Mouse (Mus musculus) forebrain, embryonic 12.5 days (tissue): Measurements from ENCODE around the gene Nr5a2. TPM values are rescaled to one million over a fixed set of nuclear protein-coding genes. Genes with fewer than 3 reads are reported as not detected.

ENCODE experiments used
- ATAC-seq: fragments of 200-750 bp; cut with Nextera tagmentation; 2 replicates; pipeline ENCODE4 v1.8.0; 2017; ENCODE audit warnings: moderate TSS enrichment; ENCODE audit not compliant: low FRiP score
- H3K27ac ChIP-seq: fragments of 300-500 bp; sonication (generic); 2 replicates; pipeline ENCODE4 v1.5.1; 2016; ENCODE audit warnings: mild to moderate bottlenecking
- H3K27me3 ChIP-seq: fragments of 300-500 bp; sonication (generic); 2 replicates; pipeline ENCODE4 v1.6.1; 2016; ENCODE audit warnings: mild to moderate bottlenecking
- H3K36me3 ChIP-seq: fragments of 300-500 bp; sonication (generic); replicated peaks from 2 replicates; pipeline ENCODE4 v1.6.1; 2016; ENCODE audit warnings: mild to moderate bottlenecking
- H3K4me1 ChIP-seq: fragments of 300-500 bp; sonication (generic); 2 replicates; pipeline ENCODE4 v1.6.1; 2016
- H3K4me2 ChIP-seq: fragments of 300-500 bp; sonication (generic); 2 replicates; pipeline ENCODE4 v1.6.1; 2016; ENCODE audit warnings: mild to moderate bottlenecking, moderate library complexity
- H3K4me3 ChIP-seq: fragments of 300-500 bp; sonication (generic); replicated peaks from 2 replicates; pipeline ENCODE4 v1.5.1; 2016; ENCODE audit warnings: mild to moderate bottlenecking
- H3K9ac ChIP-seq: fragments of 300-500 bp; sonication (generic); 2 replicates; pipeline ENCODE4 v1.6.1; 2016; ENCODE audit warnings: mild to moderate bottlenecking
- H3K9me3 ChIP-seq: fragments of 300-500 bp; sonication (generic); 2 replicates; pipeline ENCODE4 v1.6.1; 2016
- WGBS: fragments of 180-500 bp; shearing (Covaris S2); methylation state at CpG from one replicate; pipeline ENCODE4 v1.1.7; 2016; 5-methylcytosine and 5-hydroxymethylcytosine counted together
- polyA plus RNA-seq: library from polyadenylated mRNA; unstranded; fragments of >200 nt; fragmentation: Nextera tagmentation; extraction: Ambion mirVana; gene quantifications from 2 replicates; pipeline ENCODE4 v1.2.1, GENCODE M21; 2016

Nr5a2 gene
- polyA plus RNA-seq, 1 experiment from 2014 or later: 0.64 TPM

GRCm38 (mm10) chr1:136927428-136927827, 32.8 kb downstream of the Nr5a2 start:
- Histone ChIP-seq H3K4me1 (peaks cover 4% of the 10 kb centered on the region; the same call in 1 of the 2 replicates), H3K4me3 (no peak overlapping the region), H3K9ac (no peak overlapping the region), H3K4me2 (no peak overlapping the region), H3K36me3 (no peaks in the 10 kb centered on the region), H3K9me3 (no peaks in the 10 kb centered on the region), H3K27ac (no peak overlapping the region), H3K27me3 (peaks cover 13% of the 10 kb centered on the region; the same call in 1 of the 2 replicates)
- 63% methylated on average over 9 of the region's 9 CpGs for WGBS
- ATAC-seq: no peak

- H3K9me3 ChIP-seq: no peaks in the 10 kb centered on the region
- no peak overlapping the region for H3K4me3 ChIP-seq
- H3K4me2 ChIP-seq: no peak overlapping the region
- no peak overlapping the region for H3K27ac ChIP-seq
- WGBS: 11% methylated on average over 3 of the region's 3 CpGs
- H3K4me1 ChIP-seq: peaks cover 4% of the 10 kb centered on the region; the same call in 1 of the 2 replicates
- H3K36me3 ChIP-seq: no peaks in the 10 kb centered on the region
- ATAC-seq: no peak
- H3K27me3 ChIP-seq: peaks cover 13% of the 10 kb centered on the region; the same call in 1 of the 2 replicates
- H3K9ac ChIP-seq: no peak overlapping the region
These were observed 34.2 kb downstream of the Nr5a2 start for GRCm38 (mm10) chr1:136926026-136926425.

GRCm38 (mm10) chr1:136920089-136920488, 40.2 kb downstream of the Nr5a2 start:
- Histone ChIP-seq H3K4me2 (no peak overlapping the region), H3K9me3 (no peaks in the 10 kb centered on the region), H3K27me3 (peaks cover 8% of the 10 kb centered on the region), H3K36me3 (no peaks in the 10 kb centered on the region), H3K4me1 (no peaks in the 10 kb centered on the region), H3K27ac (no peak overlapping the region), H3K4me3 (no peak overlapping the region), H3K9ac (no peak overlapping the region)
- ATAC-seq: no peak
- 85% methylated on average over 4 of the region's 4 CpGs for WGBS

GRCm38 (mm10) chr1:136918791-136919190, 41.5 kb downstream of the Nr5a2 start:
- H3K4me2 ChIP-seq: no peak overlapping the region
- no peaks in the 10 kb centered on the region for H3K4me1 ChIP-seq
- ATAC-seq: no peak
- no peak overlapping the region for H3K27ac ChIP-seq
- H3K36me3 ChIP-seq: no peaks in the 10 kb centered on the region
- peaks cover 11% of the 10 kb centered on the region for H3K27me3 ChIP-seq
- H3K9ac ChIP-seq: no peak overlapping the region
- no peak overlapping the region for H3K4me3 ChIP-seq
- WGBS: 86% methylated on average over 9 of the region's 9 CpGs
- H3K9me3 ChIP-seq: no peaks in the 10 kb centered on the region

GRCm38 (mm10) chr1:136915438-136915837, 44.8 kb downstream of the Nr5a2 start:
- H3K4me1 ChIP-seq: no peaks in the 10 kb centered on the region
- no peaks in the 10 kb centered on the region for H3K36me3 ChIP-seq
- 74% methylated on average over 11 of the region's 11 CpGs for WGBS
- H3K4me2 ChIP-seq: no peak overlapping the region
- H3K4me3 ChIP-seq: no peak overlapping the region
- H3K9me3 ChIP-seq: no peaks in the 10 kb centered on the region
- no peak overlapping the region for H3K9ac ChIP-seq
- H3K27me3 ChIP-seq: peaks cover 33% of the 10 kb centered on the region
- no peak overlapping the region for H3K27ac ChIP-seq
- no peak for ATAC-seq

- no peak for ATAC-seq
- Histone ChIP-seq H3K4me1 (no peaks in the 10 kb centered on the region), H3K9me3 (no peaks in the 10 kb centered on the region), H3K9ac (no peak overlapping the region), H3K4me3 (no peak overlapping the region), H3K36me3 (no peaks in the 10 kb centered on the region), H3K4me2 (no peak overlapping the region), H3K27me3 (peaks cover 49% of the 10 kb centered on the region), H3K27ac (no peak overlapping the region)
- WGBS: 88% methylated on average over 10 of the region's 10 CpGs
These were observed 48.3 kb downstream of the Nr5a2 start for GRCm38 (mm10) chr1:136911996-136912395.

- no peaks in the 10 kb centered on the region for H3K36me3 ChIP-seq
- H3K27ac ChIP-seq: no peak overlapping the region
- no peak overlapping the region for H3K4me3 ChIP-seq
- H3K9ac ChIP-seq: no peak overlapping the region
- no peaks in the 10 kb centered on the region for H3K9me3 ChIP-seq
- 92% methylated on average over 2 of the region's 2 CpGs for whole genome bisulfite sequencing
- no peaks in the 10 kb centered on the region for H3K4me1 ChIP-seq
- H3K4me2 ChIP-seq: no peak overlapping the region
- H3K27me3 ChIP-seq: peaks cover 52% of the 10 kb centered on the region
- no peak for ATAC-seq
These were observed 48.7 kb downstream of the Nr5a2 start for GRCm38 (mm10) chr1:136911594-136911860.

GRCm38 (mm10) chr1:136910741-136911593, 49.3 kb downstream of the Nr5a2 start:
- Histone ChIP-seq H3K4me3 (no peak overlapping the region), H3K27me3 (peaks cover 52% of the 10 kb centered on the region)
- WGBS: 87% methylated on average over 12 of the region's 12 CpGs

GRCm38 (mm10) chr1:136910144-136910543, 50.1 kb downstream of the Nr5a2 start:
- Histone ChIP-seq H3K27ac (no peak overlapping the region), H3K4me1 (no peaks in the 10 kb centered on the region), H3K4me2 (no peak overlapping the region), H3K36me3 (no peaks in the 10 kb centered on the region), H3K9ac (no peak overlapping the region), H3K4me3 (no peak overlapping the region), H3K27me3 (peaks cover 54% of the 10 kb centered on the region), H3K9me3 (no peaks in the 10 kb centered on the region)
- 72% methylated on average over 12 of the region's 12 CpGs for WGBS
- ATAC-seq: peak; percentile 33; the same call in 1 of the 2 replicates

More at GRCm38 (mm10) chr1:136910741-136911593, 49.3 kb downstream of the Nr5a2 start:
- ATAC-seq: no peak
- Histone ChIP-seq H3K27ac (no peak overlapping the region), H3K9me3 (no peaks in the 10 kb centered on the region), H3K4me1 (no peaks in the 10 kb centered on the region), H3K9ac (no peak overlapping the region), H3K36me3 (no peaks in the 10 kb centered on the region), H3K4me2 (no peak overlapping the region)

- no peak overlapping the region for H3K4me3 ChIP-seq
- peak; percentile 64; the same call in 1 of the 2 replicates for ATAC-seq
- no peaks in the 10 kb centered on the region for H3K9me3 ChIP-seq
- no peaks in the 10 kb centered on the region for H3K36me3 ChIP-seq
- H3K27me3 ChIP-seq: peaks cover 59% of the 10 kb centered on the region
- no peak overlapping the region for H3K4me2 ChIP-seq
- 51% methylated on average over 6 of the region's 6 CpGs for WGBS
- no peak overlapping the region for H3K27ac ChIP-seq
- H3K4me1 ChIP-seq: no peaks in the 10 kb centered on the region
- no peak overlapping the region for H3K9ac ChIP-seq
These were observed 50.7 kb downstream of the Nr5a2 start for GRCm38 (mm10) chr1:136909494-136910037.

- 88% methylated on average over 4 of the region's 4 CpGs for WGBS
These were observed 62.1 kb downstream of the Nr5a2 start for GRCm38 (mm10) chr1:136898130-136898529.

GRCm38 (mm10) chr1:136896351-136896750, 63.9 kb downstream of the Nr5a2 start:
- H3K4me1 ChIP-seq: no peaks in the 10 kb centered on the region
- no peak overlapping the region for H3K9ac ChIP-seq
- 74% methylated on average over 6 of the region's 6 CpGs for WGBS
- H3K27ac ChIP-seq: no peak overlapping the region
- H3K27me3 ChIP-seq: no peaks in the 10 kb centered on the region
- no peak for ATAC-seq
- H3K9me3 ChIP-seq: no peaks in the 10 kb centered on the region
- no peak overlapping the region for H3K4me3 ChIP-seq
- H3K4me2 ChIP-seq: no peak overlapping the region
- no peaks in the 10 kb centered on the region for H3K36me3 ChIP-seq

More at GRCm38 (mm10) chr1:136898130-136898529, 62.1 kb downstream of the Nr5a2 start:
- H3K36me3 ChIP-seq: no peaks in the 10 kb centered on the region
- no peak overlapping the region for H3K4me3 ChIP-seq
- no peak overlapping the region for H3K27ac ChIP-seq
- no peaks in the 10 kb centered on the region for H3K4me1 ChIP-seq
- no peaks in the 10 kb centered on the region for H3K9me3 ChIP-seq
- no peak overlapping the region for H3K9ac ChIP-seq
- no peak for ATAC-seq
- H3K27me3 ChIP-seq: no peaks in the 10 kb centered on the region
- no peak overlapping the region for H3K4me2 ChIP-seq

- no peak for ATAC-seq
- Histone ChIP-seq H3K4me3 (no peak overlapping the region), H3K9me3 (no peaks in the 10 kb centered on the region), H3K4me1 (no peaks in the 10 kb centered on the region), H3K27ac (no peak overlapping the region), H3K36me3 (no peaks in the 10 kb centered on the region), H3K9ac (no peak overlapping the region), H3K27me3 (no peaks in the 10 kb centered on the region), H3K4me2 (no peak overlapping the region)
- 93% methylated on average over 8 of the region's 8 CpGs for WGBS
These were observed 64.4 kb downstream of the Nr5a2 start for GRCm38 (mm10) chr1:136895877-136896276.
